Mouse (Mus musculus): Measurements from ENCODE around the gene Lrrn3. TPM values are rescaled to one million over a fixed set of nuclear protein-coding genes. Genes with fewer than 3 reads are reported as not detected.

Gene Lrrn3
- polyA plus RNA-seq, 1 experiment = 0.13 TPM

GRCm38 (mm10) chr12:41438446-41438845 lies 47.8 kb downstream of the Lrrn3 start:
- no peak for TF ChIP-seq CEBPB (IDR thresholded peaks at IDR 0.05; ENCODE audit: insufficient read depth, poor library complexity, severe bottlenecking)
- no peak for TF ChIP-seq MAX (IDR thresholded peaks at IDR 0.05; ENCODE audit: low read depth)
- TF ChIP-seq POLR2AphosphoS2 (IDR thresholded peaks at IDR 0.05; ENCODE audit: insufficient read length, low read depth) = no peak
- no peak for TF ChIP-seq E2F4 (IDR thresholded peaks at IDR 0.05; ENCODE audit: insufficient read depth)
- TF ChIP-seq TCF3 (IDR thresholded peaks at IDR 0.05; ENCODE audit: insufficient read length, low read depth) = no peak
- no peak for TF ChIP-seq MYOD1 (IDR thresholded peaks at IDR 0.05; ENCODE audit: control insufficient read depth in 1 of 3, insufficient read length in 2 of 3, low read depth in 2 of 3)
- no peak for TF ChIP-seq TCF12 (IDR thresholded peaks at IDR 0.05; ENCODE audit: insufficient read depth, poor library complexity, severe bottlenecking)
- TF ChIP-seq POLR2A (IDR thresholded peaks at IDR 0.05; ENCODE audit: insufficient read length, low read depth) = no peak
- no peak for TF ChIP-seq SRF (IDR thresholded peaks at IDR 0.05; ENCODE audit: control insufficient read depth, insufficient read length, low read depth)
- no peak for TF ChIP-seq USF1 (IDR thresholded peaks at IDR 0.05; ENCODE audit: low read depth)
- no peak for TF ChIP-seq MYOG (IDR thresholded peaks at IDR 0.05; ENCODE audit: control insufficient read depth in 1 of 3, insufficient read depth in 1 of 3, insufficient read length in 2 of 3, low read depth in 2 of 3)
- TF ChIP-seq REST (IDR thresholded peaks at IDR 0.05; ENCODE audit: insufficient read depth, insufficient read length) = no peak
- H3K36me3 ChIP-seq (ENCODE audit: control insufficient read depth, insufficient read depth) = no peaks in the 10 kb centered on the region

GRCm38 (mm10) chr12:41436206-41436985 lies 49.8 kb downstream of the Lrrn3 start:
- H3K79me2 ChIP-seq (ENCODE audit: control insufficient read depth, insufficient read depth) = no peaks in the 10 kb centered on the region
- H3K4me3 ChIP-seq = no peak overlapping the region
- H3ac ChIP-seq (ENCODE audit: control insufficient read depth, insufficient read length) = no peak overlapping the region
- no peak overlapping the region for H3K4me2 ChIP-seq (ENCODE audit: low read depth)
- H3K36me3 ChIP-seq (ENCODE audit: control insufficient read depth, insufficient read depth) = no peaks in the 10 kb centered on the region
- H3K27me3 ChIP-seq (ENCODE audit: control insufficient read depth, insufficient read depth, insufficient read length) = no peaks in the 10 kb centered on the region
- TF ChIP-seq POLR2AphosphoS2 (IDR thresholded peaks at IDR 0.05; ENCODE audit: insufficient read length, low read depth) = no peak
- no peak for TF ChIP-seq USF1 (IDR thresholded peaks at IDR 0.05; ENCODE audit: low read depth)
- TF ChIP-seq TCF12 (IDR thresholded peaks at IDR 0.05; ENCODE audit: insufficient read depth, poor library complexity, severe bottlenecking) = no peak
- TF ChIP-seq MAX (IDR thresholded peaks at IDR 0.05; ENCODE audit: low read depth) = no peak
- TF ChIP-seq MYOD1 (IDR thresholded peaks at IDR 0.05; ENCODE audit: control insufficient read depth in 1 of 3, insufficient read length in 2 of 3, low read depth in 2 of 3) = no peak
- TF ChIP-seq CEBPB (IDR thresholded peaks at IDR 0.05; ENCODE audit: insufficient read depth, poor library complexity, severe bottlenecking) = no peak
- no peak for TF ChIP-seq POLR2A (IDR thresholded peaks at IDR 0.05; ENCODE audit: insufficient read length, low read depth)
- no peak for TF ChIP-seq REST (IDR thresholded peaks at IDR 0.05; ENCODE audit: insufficient read depth, insufficient read length)
- no peak for TF ChIP-seq MYOG (IDR thresholded peaks at IDR 0.05; ENCODE audit: control insufficient read depth in 1 of 3, insufficient read depth in 1 of 3, insufficient read length in 2 of 3, low read depth in 2 of 3)
- no peak for TF ChIP-seq SRF (IDR thresholded peaks at IDR 0.05; ENCODE audit: control insufficient read depth, insufficient read length, low read depth)
- no peak for TF ChIP-seq E2F4 (IDR thresholded peaks at IDR 0.05; ENCODE audit: insufficient read depth)
- no peak for TF ChIP-seq TCF3 (IDR thresholded peaks at IDR 0.05; ENCODE audit: insufficient read length, low read depth)

More at GRCm38 (mm10) chr12:41438446-41438845, 47.8 kb downstream of the Lrrn3 start:
- H3K79me2 ChIP-seq (ENCODE audit: control insufficient read depth, insufficient read depth) = no peaks in the 10 kb centered on the region
- no peak overlapping the region for H3K4me3 ChIP-seq
- H3ac ChIP-seq (ENCODE audit: control insufficient read depth, insufficient read length) = no peak overlapping the region
- no peak overlapping the region for H3K4me2 ChIP-seq (ENCODE audit: low read depth)
- no peaks in the 10 kb centered on the region for H3K27me3 ChIP-seq (ENCODE audit: control insufficient read depth, insufficient read depth, insufficient read length)

GRCm38 (mm10) chr12:41428806-41429205 lies 57.4 kb downstream of the Lrrn3 start:
- no peak for TF ChIP-seq USF1 (IDR thresholded peaks at IDR 0.05; ENCODE audit: low read depth)
- no peak for TF ChIP-seq MAX (IDR thresholded peaks at IDR 0.05; ENCODE audit: low read depth)
- no peak for TF ChIP-seq TCF12 (IDR thresholded peaks at IDR 0.05; ENCODE audit: insufficient read depth, poor library complexity, severe bottlenecking)
- TF ChIP-seq POLR2A (IDR thresholded peaks at IDR 0.05; ENCODE audit: insufficient read length, low read depth) = no peak
- no peak for TF ChIP-seq TCF3 (IDR thresholded peaks at IDR 0.05; ENCODE audit: insufficient read length, low read depth)
- TF ChIP-seq E2F4 (IDR thresholded peaks at IDR 0.05; ENCODE audit: insufficient read depth) = no peak
- no peak for TF ChIP-seq SRF (IDR thresholded peaks at IDR 0.05; ENCODE audit: control insufficient read depth, insufficient read length, low read depth)
- TF ChIP-seq REST (IDR thresholded peaks at IDR 0.05; ENCODE audit: insufficient read depth, insufficient read length) = no peak
- no peak for TF ChIP-seq MYOG (IDR thresholded peaks at IDR 0.05; ENCODE audit: control insufficient read depth in 1 of 3, insufficient read depth in 1 of 3, insufficient read length in 2 of 3, low read depth in 2 of 3)
- no peak for TF ChIP-seq POLR2AphosphoS2 (IDR thresholded peaks at IDR 0.05; ENCODE audit: insufficient read length, low read depth)
- H3K27me3 ChIP-seq (ENCODE audit: control insufficient read depth, insufficient read depth, insufficient read length) = no peaks in the 10 kb centered on the region

GRCm38 (mm10) chr12:41427464-41427863 lies 58.8 kb downstream of the Lrrn3 start:
- TF ChIP-seq REST (IDR thresholded peaks at IDR 0.05; ENCODE audit: insufficient read depth, insufficient read length) = no peak
- TF ChIP-seq TCF12 (IDR thresholded peaks at IDR 0.05; ENCODE audit: insufficient read depth, poor library complexity, severe bottlenecking) = no peak
- no peak for TF ChIP-seq MAX (IDR thresholded peaks at IDR 0.05; ENCODE audit: low read depth)
- TF ChIP-seq TCF3 (IDR thresholded peaks at IDR 0.05; ENCODE audit: insufficient read length, low read depth) = no peak
- TF ChIP-seq POLR2AphosphoS2 (IDR thresholded peaks at IDR 0.05; ENCODE audit: insufficient read length, low read depth) = no peak
- TF ChIP-seq SRF (IDR thresholded peaks at IDR 0.05; ENCODE audit: control insufficient read depth, insufficient read length, low read depth) = no peak
- TF ChIP-seq USF1 (IDR thresholded peaks at IDR 0.05; ENCODE audit: low read depth) = no peak
- no peak for TF ChIP-seq MYOD1 (IDR thresholded peaks at IDR 0.05; ENCODE audit: control insufficient read depth in 1 of 3, insufficient read length in 2 of 3, low read depth in 2 of 3)
- no peak for TF ChIP-seq POLR2A (IDR thresholded peaks at IDR 0.05; ENCODE audit: insufficient read length, low read depth)
- no peak for TF ChIP-seq CEBPB (IDR thresholded peaks at IDR 0.05; ENCODE audit: insufficient read depth, poor library complexity, severe bottlenecking)

More at GRCm38 (mm10) chr12:41428806-41429205, 57.4 kb downstream of the Lrrn3 start:
- Histone ChIP-seq H3K4me3 (no peak overlapping the region), H3ac (ENCODE audit: control insufficient read depth, insufficient read length) (no peak overlapping the region), H3K36me3 (ENCODE audit: control insufficient read depth, insufficient read depth) (no peaks in the 10 kb centered on the region), H3K79me2 (ENCODE audit: control insufficient read depth, insufficient read depth) (no peaks in the 10 kb centered on the region), H3K4me2 (ENCODE audit: low read depth) (no peak overlapping the region)

More at GRCm38 (mm10) chr12:41427464-41427863, 58.8 kb downstream of the Lrrn3 start:
- Histone ChIP-seq H3ac (ENCODE audit: control insufficient read depth, insufficient read length) (no peak overlapping the region), H3K36me3 (ENCODE audit: control insufficient read depth, insufficient read depth) (no peaks in the 10 kb centered on the region), H3K27me3 (ENCODE audit: control insufficient read depth, insufficient read depth, insufficient read length) (no peaks in the 10 kb centered on the region), H3K4me3 (no peak overlapping the region), H3K79me2 (ENCODE audit: control insufficient read depth, insufficient read depth) (no peaks in the 10 kb centered on the region), H3K4me2 (ENCODE audit: low read depth) (no peak overlapping the region)
